Mouse (Mus musculus) c-Kit-negative CD71-positive TER-119-positive erythroid progenitor cells, embryonic 14.5 days (primary cell): Measurements from ENCODE around the gene Cdc42bpg.

ENCODE experiments used
- DNase-seq: peaks from one replicate; pipeline ENCODE4 v3.0.0-alpha.2; 2013; ENCODE audit warnings: low read depth, low spot score

Cdc42bpg gene

GRCm38 (mm10) chr19:6306137-6306551, at the start of gene Cdc42bpg:
Gene Cdc42bpg (plus strand): TSS chr19:6306456.
- peak; percentile 75 for DNase-seq

- DNase-seq, result no peak
Measured at GRCm38 (mm10) chr19:6260428-6260827, 45.8 kb upstream of the Cdc42bpg start.

- no peak for DNase-seq
Measured at GRCm38 (mm10) chr19:6260946-6261345, 45.3 kb upstream of the Cdc42bpg start.

- DNase-seq, result no peak
Measured at GRCm38 (mm10) chr19:6261379-6261778, 44.9 kb upstream of the Cdc42bpg start.

GRCm38 (mm10) chr19:6262222-6262621, 44.0 kb upstream of the Cdc42bpg start:
- DNase-seq, result peak; percentile 61

- DNase-seq, result no peak
Measured at GRCm38 (mm10) chr19:6262839-6263433, 43.3 kb upstream of the Cdc42bpg start.

- no peak for DNase-seq
Measured at GRCm38 (mm10) chr19:6264200-6264599, 42.1 kb upstream of the Cdc42bpg start.

- no peak for DNase-seq
Measured at GRCm38 (mm10) chr19:6264945-6265344, 41.3 kb upstream of the Cdc42bpg start.

- DNase-seq, result no peak
Measured at GRCm38 (mm10) chr19:6265727-6266182, 40.5 kb upstream of the Cdc42bpg start.

GRCm38 (mm10) chr19:6267306-6268169, 38.7 kb upstream of the Cdc42bpg start:
- no peak for DNase-seq

- DNase-seq, result peak; percentile 73
Measured at GRCm38 (mm10) chr19:6268170-6268528, 38.1 kb upstream of the Cdc42bpg start.

- no peak for DNase-seq
Measured at GRCm38 (mm10) chr19:6268670-6269132, 37.6 kb upstream of the Cdc42bpg start.

- DNase-seq, result no peak
Measured at GRCm38 (mm10) chr19:6269798-6270475, 36.3 kb upstream of the Cdc42bpg start.

- no peak for DNase-seq
Measured at GRCm38 (mm10) chr19:6270661-6271060, 35.6 kb upstream of the Cdc42bpg start.

GRCm38 (mm10) chr19:6271206-6271605, 35.0 kb upstream of the Cdc42bpg start:
- no peak for DNase-seq

- DNase-seq, result no peak
Measured at GRCm38 (mm10) chr19:6272053-6272452, 34.2 kb upstream of the Cdc42bpg start.

- no peak for DNase-seq
Measured at GRCm38 (mm10) chr19:6272738-6273137, 33.5 kb upstream of the Cdc42bpg start.

GRCm38 (mm10) chr19:6273592-6273991, 32.7 kb upstream of the Cdc42bpg start:
- no peak for DNase-seq

GRCm38 (mm10) chr19:6273998-6274608, 32.2 kb upstream of the Cdc42bpg start:
- DNase-seq, result no peak

- DNase-seq, result no peak
Measured at GRCm38 (mm10) chr19:6275740-6276389, 30.4 kb upstream of the Cdc42bpg start.
